Mouse (Mus musculus) mature B cell (primary cell): ENCODE results near the gene Prox1.

ENCODE experiments used
- in situ Hi-C: fragments of 300-500 bp; cut with MboI; formaldehyde crosslinking; loops from 2 replicates; pipeline ENCODE4 v1.14.3; 2019

Gene Prox1

GRCm38 (mm10) chr1:190169911-190170818 is at the start of gene Prox1:
Prox1 (minus strand) TSS chr1:190170714.
- in situ Hi-C loops, result no loop called here

GRCm38 (mm10) chr1:190216621-190217020 is 46.1 kb upstream of the Prox1 start:
- in situ Hi-C loops, result no loop called here

- in situ Hi-C loops, result no loop called here
These were observed 44.1 kb upstream of the Prox1 start for GRCm38 (mm10) chr1:190214626-190215025.

DNA sequence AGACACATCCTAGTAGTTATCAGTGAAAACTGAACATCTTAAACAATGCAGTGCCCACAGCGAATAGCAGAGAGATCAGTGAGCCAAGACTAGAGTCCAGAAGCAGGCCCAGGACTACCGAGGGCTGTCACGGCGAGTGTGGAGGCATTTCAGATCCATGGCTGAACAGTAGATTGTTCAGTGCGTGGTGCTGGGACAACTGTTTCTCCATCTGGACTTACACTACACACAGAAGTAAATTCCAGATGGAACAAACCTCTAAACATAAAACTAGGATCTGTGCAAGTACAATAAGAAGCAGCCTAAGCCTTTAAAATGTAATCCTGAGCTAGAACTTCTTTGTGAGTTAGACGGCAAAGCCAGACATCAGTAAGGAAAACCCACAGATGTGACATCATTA is 42.7 kb upstream of the Prox1 start:
- in situ Hi-C loops, result no loop called here

DNA sequence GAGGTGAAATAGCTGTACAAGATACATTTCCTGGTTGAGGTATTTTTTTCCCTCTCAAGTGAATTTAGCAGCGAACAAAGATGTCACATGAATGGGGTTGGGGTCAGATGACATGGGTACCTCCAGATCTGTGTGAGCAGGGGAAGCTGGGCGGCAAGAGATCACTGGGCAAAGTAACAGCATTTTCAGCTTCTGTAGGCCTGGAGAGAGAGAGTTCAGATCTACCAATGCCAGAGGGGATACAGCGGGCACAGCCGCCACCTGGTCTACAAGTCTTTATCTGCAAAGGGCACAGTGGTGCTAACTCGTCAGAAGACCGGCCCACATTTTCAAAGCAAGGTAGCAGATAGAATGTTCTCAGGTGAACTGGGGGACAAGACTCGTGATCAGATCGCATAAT is 36.7 kb upstream of the Prox1 start:
- in situ Hi-C loops, result no loop called here

DNA sequence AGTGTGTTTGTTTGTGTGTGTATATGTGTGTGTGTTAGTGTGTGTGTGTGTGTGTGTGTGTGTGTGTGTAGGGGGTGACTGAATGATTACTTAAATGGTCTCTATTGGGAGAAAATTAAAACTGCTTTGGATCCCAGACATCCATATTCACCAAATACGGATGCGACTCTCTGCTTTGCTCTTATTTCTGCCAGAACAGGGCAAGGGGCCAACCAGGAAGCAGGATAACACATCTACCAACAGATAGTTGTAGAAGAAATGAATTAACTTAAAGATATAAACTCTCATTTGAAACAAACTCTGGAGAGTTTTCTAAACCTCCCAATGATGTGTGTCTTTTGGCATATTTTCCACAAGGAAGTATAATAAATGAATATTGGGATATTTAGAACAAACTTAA is 35.2 kb upstream of the Prox1 start:
- in situ Hi-C loops, result no loop called here

DNA sequence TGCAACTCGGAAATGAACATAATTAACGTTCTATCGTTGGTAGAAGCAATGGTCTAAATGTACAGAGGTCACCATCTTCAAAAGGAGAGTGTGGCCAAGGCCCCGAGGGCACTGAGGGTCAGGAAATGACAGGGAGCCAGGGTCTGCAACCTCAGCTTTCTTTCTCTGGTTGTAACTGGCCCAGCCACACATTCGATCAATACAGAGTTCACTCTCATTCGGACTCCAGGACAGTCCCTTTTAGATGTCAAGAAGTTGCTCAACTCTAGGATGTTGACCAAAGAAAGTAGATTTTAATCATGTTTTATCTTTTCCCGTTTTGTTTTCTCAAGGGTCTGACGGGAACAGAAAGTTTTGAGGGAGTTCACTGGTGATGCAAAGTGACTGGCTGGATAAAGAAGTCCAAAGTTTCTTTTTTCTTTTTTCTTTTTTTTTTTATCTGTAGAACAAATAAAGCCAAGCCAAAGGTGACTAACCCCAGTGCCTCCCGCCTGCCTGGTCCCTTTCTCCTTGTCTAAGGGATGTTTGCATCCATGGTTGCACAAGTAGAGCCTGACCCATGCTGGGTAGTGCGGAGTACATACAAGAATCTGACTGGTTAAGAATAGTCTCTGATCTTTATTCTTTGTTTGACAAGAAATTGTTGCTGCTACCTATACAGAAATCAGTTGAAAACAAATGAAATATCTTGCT is 34.0 kb upstream of the Prox1 start:
- in situ Hi-C loops, result no loop called here

DNA sequence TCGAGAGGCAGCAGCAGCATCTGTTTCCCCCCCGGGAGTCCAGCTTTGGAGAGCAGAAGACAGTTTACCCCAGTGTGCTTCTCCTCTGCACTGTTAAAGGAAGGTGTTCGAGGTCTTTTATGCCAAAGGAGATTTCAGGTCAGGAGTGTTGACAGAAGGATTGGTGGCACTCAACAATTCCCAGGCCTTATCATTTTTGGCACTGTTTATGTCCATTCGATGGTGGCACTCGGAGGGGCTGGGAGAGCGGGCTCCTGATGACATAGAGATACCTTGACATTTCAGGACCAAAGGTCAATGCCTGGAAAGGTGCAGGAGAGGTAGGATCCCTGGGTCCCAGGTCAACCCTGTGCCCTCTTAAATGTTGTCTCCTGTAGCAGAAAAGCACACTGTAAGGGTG is 31.2 kb upstream of the Prox1 start:
- in situ Hi-C loops, result no loop called here

- in situ Hi-C loops, result no loop called here
These were observed 30.5 kb upstream of the Prox1 start for GRCm38 (mm10) chr1:190200996-190201395.

- in situ Hi-C loops, result no loop called here
These were observed 27.7 kb upstream of the Prox1 start for GRCm38 (mm10) chr1:190198247-190198646.

DNA sequence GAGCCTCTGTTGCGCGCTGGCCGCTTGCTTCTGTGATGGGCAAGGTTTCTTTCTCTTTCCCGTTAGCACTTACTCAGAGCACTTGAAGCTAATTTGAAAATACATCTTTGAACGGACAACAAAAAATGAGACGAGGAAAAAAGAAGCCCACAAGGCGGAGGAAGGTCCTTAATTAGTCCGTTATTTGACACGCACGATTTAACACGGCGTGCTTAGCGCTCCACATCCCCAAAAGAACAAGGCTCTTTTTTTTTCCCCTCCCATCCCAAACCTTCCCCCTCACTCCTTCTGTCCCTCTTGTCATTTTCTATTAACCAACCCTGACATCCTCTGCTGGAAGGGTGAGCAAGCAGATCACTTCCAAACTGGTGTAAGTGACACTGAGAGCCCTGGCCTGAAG is 21.5 kb upstream of the Prox1 start:
- in situ Hi-C loops, result no loop called here

GRCm38 (mm10) chr1:190190231-190190965 is 19.9 kb upstream of the Prox1 start:
- in situ Hi-C loops, result no loop called here

DNA sequence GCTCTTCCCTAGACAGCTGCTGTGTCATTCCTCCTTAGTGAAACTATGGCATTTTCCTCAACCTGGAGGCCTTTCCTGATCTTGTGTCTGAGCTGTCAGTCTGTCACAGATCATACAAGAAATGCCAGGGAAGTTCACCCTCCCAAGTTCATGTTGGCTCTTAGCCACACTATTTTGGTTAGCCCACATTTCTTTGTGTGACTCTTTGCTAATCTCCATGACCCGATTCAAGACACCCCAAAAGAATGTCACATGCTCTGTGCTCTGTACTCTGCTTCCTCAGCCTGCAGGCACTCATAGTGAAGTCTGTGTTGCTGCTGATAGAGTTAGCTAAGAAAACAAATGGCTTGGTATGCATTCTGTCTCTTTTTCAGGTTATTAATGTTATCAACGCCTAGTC is 18.6 kb upstream of the Prox1 start:
- in situ Hi-C loops, result no loop called here

DNA sequence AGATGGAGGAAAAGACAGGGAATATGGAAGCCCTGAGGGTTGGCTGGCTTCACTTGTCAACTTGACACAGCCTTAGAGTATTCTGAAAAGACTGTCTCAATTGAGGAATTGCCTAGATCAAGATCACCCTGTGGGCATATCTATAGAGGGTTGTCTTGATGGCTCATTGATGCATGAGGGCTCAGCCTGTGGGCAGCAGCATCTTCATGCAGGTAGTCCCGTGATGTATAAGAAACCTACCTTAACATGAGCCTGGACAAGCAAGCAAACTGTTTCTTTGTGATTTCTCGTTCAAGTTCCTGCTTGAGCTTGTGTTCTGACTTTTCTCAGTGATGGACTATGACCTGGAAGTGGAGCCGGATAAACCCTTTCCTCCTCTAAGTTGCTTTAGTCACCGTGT is 15.8 kb upstream of the Prox1 start:
- in situ Hi-C loops, result no loop called here

GRCm38 (mm10) chr1:190185284-190185683 is 14.8 kb upstream of the Prox1 start:
- in situ Hi-C loops, result no loop called here

DNA sequence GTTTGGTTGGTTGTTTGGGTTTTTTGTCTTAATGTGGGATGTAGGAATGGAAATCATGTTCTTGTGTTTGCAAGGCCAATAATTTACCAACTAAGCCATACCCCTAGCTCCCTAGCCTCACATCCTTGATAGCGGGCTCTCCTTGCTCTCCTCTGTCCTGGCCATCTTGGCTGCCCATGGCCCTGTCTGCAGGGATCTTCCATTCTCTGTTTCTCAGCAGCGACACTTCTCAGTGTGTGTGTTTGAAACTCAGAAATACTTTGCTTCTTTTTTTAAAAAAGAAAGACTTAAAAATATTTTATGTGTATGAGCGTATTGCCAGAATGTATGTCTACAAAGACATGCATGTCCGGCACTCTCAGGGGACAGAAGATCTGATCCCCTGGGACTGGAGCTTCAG is 13.1 kb upstream of the Prox1 start:
- in situ Hi-C loops, result no loop called here

DNA sequence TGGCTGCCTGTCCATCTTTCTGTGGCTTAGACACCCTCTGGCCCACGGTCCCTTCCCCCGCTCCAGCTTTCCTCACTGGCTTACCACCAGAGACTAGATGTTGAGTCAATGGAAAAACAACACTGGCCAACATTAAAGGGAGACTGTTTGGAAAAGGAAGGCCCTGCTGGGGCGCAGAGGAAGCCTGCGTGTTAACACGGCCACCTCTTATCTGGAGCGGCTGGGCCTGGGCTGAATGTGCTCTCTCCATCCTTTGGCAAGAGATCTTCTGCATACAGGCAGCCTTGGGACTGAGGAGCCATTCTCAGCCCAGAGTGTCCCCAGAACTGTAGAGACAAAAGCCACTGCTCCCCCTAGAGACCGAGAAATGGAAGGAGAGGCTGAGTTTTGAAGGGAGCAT is 11.3 kb upstream of the Prox1 start:
- in situ Hi-C loops, result no loop called here

GRCm38 (mm10) chr1:190180861-190181260 is 10.3 kb upstream of the Prox1 start:
- in situ Hi-C loops, result no loop called here

- in situ Hi-C loops, result no loop called here
These were observed 6.4 kb upstream of the Prox1 start for GRCm38 (mm10) chr1:190176961-190177360.

GRCm38 (mm10) chr1:190174671-190175661 is 4.5 kb upstream of the Prox1 start:
- in situ Hi-C loops, result no loop called here

DNA sequence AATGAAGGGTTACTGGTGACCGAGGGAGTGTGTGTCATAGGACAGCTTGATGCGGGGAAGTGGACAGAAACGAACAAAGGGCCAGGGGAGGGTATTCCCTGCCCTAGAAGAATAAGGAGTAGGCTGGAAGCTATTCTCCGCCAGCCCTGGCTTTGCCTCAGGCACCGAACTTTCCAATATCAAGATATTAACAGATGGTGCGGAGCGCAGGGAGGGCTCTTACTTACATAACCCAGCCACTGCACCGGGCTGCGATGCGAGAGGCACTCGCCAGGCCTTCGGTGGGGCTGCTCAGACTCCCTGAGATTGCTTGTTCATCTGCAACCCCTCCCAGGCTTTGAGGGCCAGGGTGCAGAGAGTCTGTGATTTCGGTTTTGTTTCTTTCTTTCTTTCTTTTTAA is 3.7 kb upstream of the Prox1 start:
- in situ Hi-C loops, result no loop called here
